Mouse (Mus musculus) CH12.LX (cell line): ENCODE data around the gene Gm48551. TPM values are rescaled to one million over a fixed set of nuclear protein-coding genes. Genes with fewer than 3 reads are reported as not detected.

ENCODE experiments used
- DNase-seq: peaks from one replicate; pipeline ENCODE4 v3.0.0-alpha.2; 2013; ENCODE audit errors: extremely low read depth
- H3K27ac ChIP-seq: 2 replicates; pipeline ENCODE4 v1.5.1; 2012; ENCODE audit warnings: low read depth, mild to moderate bottlenecking, control low read depth, moderate library complexity; ENCODE audit not compliant: insufficient read depth
- H3K27me3 ChIP-seq: replicated peaks from 2 replicates; pipeline ENCODE3; 2012; ENCODE audit warnings: inconsistent platforms
- H3K36me3 ChIP-seq, 2 experiments: replicated peaks in 1 of 2; 2 replicates each; pipeline versions ENCODE3 to v1.6.1; 2012; ENCODE audit warnings: inconsistent platforms in 1 of 2, low read length in 1 of 2, mild to moderate bottlenecking in 1 of 2, mixed read lengths in 1 of 2, moderate library complexity in 1 of 2; ENCODE audit not compliant: control insufficient read depth in 1 of 2, insufficient read depth in 1 of 2
- H3K4me1 ChIP-seq, 2 experiments: 2 replicates each; pipeline ENCODE4 v1.6.1; 2012; ENCODE audit warnings: inconsistent platforms in 1 of 2, moderate library complexity in 1 of 2; ENCODE audit not compliant: insufficient read depth in 2 of 2, control insufficient read depth in 1 of 2
- H3K4me2 ChIP-seq: 2 replicates; pipeline ENCODE4 v1.6.1; 2012; ENCODE audit warnings: low read depth, mild to moderate bottlenecking, control low read depth; ENCODE audit not compliant: poor library complexity, insufficient read depth, severe bottlenecking
- H3K4me3 ChIP-seq, 3 experiments: fragments of 150-350 bp in 1 of 3; sonication (generic) in 1 of 3; replicated peaks in 1 of 3; 2 replicates each; pipeline versions ENCODE3 to v1.5.1; 2011 to 2012; ENCODE audit warnings: low read depth in 2 of 3, low read length in 2 of 3, mild to moderate bottlenecking in 2 of 3, moderate library complexity in 2 of 3, control low read depth in 1 of 3, improper control_type of control experiment in 1 of 3, inconsistent platforms in 1 of 3, mixed read lengths in 1 of 3; ENCODE audit not compliant: poor library complexity in 1 of 3
- H3K79me2 ChIP-seq: replicated peaks from 2 replicates; pipeline ENCODE4 v1.6.1; 2012; ENCODE audit warnings: mild to moderate bottlenecking, moderate library complexity; ENCODE audit not compliant: control insufficient read depth, poor library complexity, insufficient read depth, severe bottlenecking; ENCODE audit errors: extremely low read depth
- H3K9ac ChIP-seq: 2 replicates; pipeline ENCODE4 v1.6.1; 2012; ENCODE audit warnings: low read depth, mild to moderate bottlenecking, control low read depth, moderate library complexity; ENCODE audit not compliant: insufficient read depth
- H3K9me3 ChIP-seq: replicated peaks from 2 replicates; pipeline ENCODE3; 2012; ENCODE audit warnings: low read length, inconsistent platforms, mixed read lengths
- BHLHE40 ChIP-seq: IDR thresholded peaks from 2 replicates; pipeline ENCODE4 v1.6.1; 2011; ENCODE audit warnings: mild to moderate bottlenecking, low read depth, low read length, improper control_type of control experiment
- CHD1 ChIP-seq: IDR thresholded peaks from 2 replicates; pipeline ENCODE4 v1.6.1; 2012; ENCODE audit warnings: low read depth, low read length, improper control_type of control experiment, inconsistent platforms
- E2F4 ChIP-seq: IDR thresholded peaks from 2 replicates; pipeline ENCODE4 v1.6.1; 2011; ENCODE audit warnings: low read depth, low read length, improper control_type of control experiment; ENCODE audit not compliant: insufficient replicate concordance
- ELF1 ChIP-seq: IDR thresholded peaks from 2 replicates; pipeline ENCODE4 v1.6.1; 2014; ENCODE audit warnings: low read depth, mild to moderate bottlenecking, inconsistent platforms, low read length, improper control_type of control experiment
- ETS1 ChIP-seq: conservative IDR thresholded peaks from 2 replicates; pipeline ENCODE4 v1.6.1; 2012; ENCODE audit warnings: low read depth, mild to moderate bottlenecking, inconsistent platforms, low read length, improper control_type of control experiment, moderate library complexity
- GABPA ChIP-seq: IDR thresholded peaks from 2 replicates; pipeline ENCODE4 v1.6.1; 2012; ENCODE audit warnings: low read depth, low read length, improper control_type of control experiment, inconsistent platforms; ENCODE audit not compliant: insufficient replicate concordance
- HCFC1 ChIP-seq: IDR thresholded peaks from 2 replicates; pipeline ENCODE4 v1.6.1; 2012; ENCODE audit warnings: low read depth, mild to moderate bottlenecking, inconsistent platforms, low read length, improper control_type of control experiment
- JUN ChIP-seq: IDR thresholded peaks from 2 replicates; pipeline ENCODE4 v1.6.1; 2011; ENCODE audit warnings: low read depth, mild to moderate bottlenecking, low read length, improper control_type of control experiment, moderate library complexity; ENCODE audit not compliant: insufficient read depth
- MAZ ChIP-seq: IDR thresholded peaks from 2 replicates; pipeline ENCODE4 v1.6.1; 2012; ENCODE audit warnings: low read depth, mild to moderate bottlenecking, inconsistent platforms, low read length, improper control_type of control experiment, moderate library complexity
- NELFE ChIP-seq: IDR thresholded peaks from 2 replicates; pipeline ENCODE4 v1.6.1; 2011; ENCODE audit warnings: low read depth, low read length, improper control_type of control experiment
- POLR2A ChIP-seq: IDR thresholded peaks from 2 replicates; pipeline ENCODE4 v1.6.1; 2011; ENCODE audit warnings: low read depth, mild to moderate bottlenecking, improper control_type of control experiment, low read length
- SIN3A ChIP-seq: IDR thresholded peaks from 2 replicates; pipeline ENCODE4 v1.6.1; 2012; ENCODE audit warnings: low read length, improper control_type of control experiment, inconsistent platforms
- SMC3 ChIP-seq: IDR thresholded peaks from 2 replicates; pipeline ENCODE4 v1.6.1; 2011; ENCODE audit warnings: low read depth, low read length, improper control_type of control experiment
- TBP ChIP-seq: conservative IDR thresholded peaks from 2 replicates; pipeline ENCODE4 v1.6.1; 2011; ENCODE audit warnings: low read depth, low read length, improper control_type of control experiment
- ZMIZ1 ChIP-seq: IDR thresholded peaks from 2 replicates; pipeline ENCODE4 v1.6.1; 2012; ENCODE audit warnings: low read depth, mild to moderate bottlenecking, inconsistent platforms, low read length, improper control_type of control experiment
- ZNF384 ChIP-seq: IDR thresholded peaks from 2 replicates; pipeline ENCODE4 v1.6.1; 2012; ENCODE audit warnings: low read depth, low read length, improper control_type of control experiment, inconsistent platforms
- dilution Hi-C: fragments of 300-500 bp; cut with MboI; formaldehyde crosslinking; loops from 2 replicates; pipeline ENCODE4 v1.14.3; 2020; ENCODE audit warnings: low sequenced_read_pairs; ENCODE audit not compliant: extremely low pct_unique_long_range_greater_than_20kb, extremely low pct_ligation_motif_present
- in situ Hi-C: fragments of 300-500 bp; cut with MboI; formaldehyde crosslinking; loops from 3 replicates; pipeline ENCODE4 v1.14.3; 2019; ENCODE audit warnings: low sequenced_read_pairs, low pct_ligation_motif_present, low pct_unique_long_range_greater_than_20kb, mixed read lengths
- polyA plus RNA-seq: library from polyadenylated mRNA; unstranded; fragments of >175 nt; gene quantifications from 2 replicates; pipeline ENCODE4 v1.2.1, GENCODE M21; 2012; ENCODE audit warnings: low read depth; ENCODE audit not compliant: insufficient read length
- total RNA-seq, 2 experiments: library from RNA; depleted of rRNA; stranded (reverse); fragments of 300-350 nt in 1 of 2; fragments of >200 nt in 1 of 2; gene quantifications; 2 replicates each; pipeline ENCODE4 v1.2.3; 2012 to 2014

The Gm48551 gene
- total and polyA plus RNA-seq, 3 experiments: 1.0 to 3.4 (median 1.2) TPM

DNA sequence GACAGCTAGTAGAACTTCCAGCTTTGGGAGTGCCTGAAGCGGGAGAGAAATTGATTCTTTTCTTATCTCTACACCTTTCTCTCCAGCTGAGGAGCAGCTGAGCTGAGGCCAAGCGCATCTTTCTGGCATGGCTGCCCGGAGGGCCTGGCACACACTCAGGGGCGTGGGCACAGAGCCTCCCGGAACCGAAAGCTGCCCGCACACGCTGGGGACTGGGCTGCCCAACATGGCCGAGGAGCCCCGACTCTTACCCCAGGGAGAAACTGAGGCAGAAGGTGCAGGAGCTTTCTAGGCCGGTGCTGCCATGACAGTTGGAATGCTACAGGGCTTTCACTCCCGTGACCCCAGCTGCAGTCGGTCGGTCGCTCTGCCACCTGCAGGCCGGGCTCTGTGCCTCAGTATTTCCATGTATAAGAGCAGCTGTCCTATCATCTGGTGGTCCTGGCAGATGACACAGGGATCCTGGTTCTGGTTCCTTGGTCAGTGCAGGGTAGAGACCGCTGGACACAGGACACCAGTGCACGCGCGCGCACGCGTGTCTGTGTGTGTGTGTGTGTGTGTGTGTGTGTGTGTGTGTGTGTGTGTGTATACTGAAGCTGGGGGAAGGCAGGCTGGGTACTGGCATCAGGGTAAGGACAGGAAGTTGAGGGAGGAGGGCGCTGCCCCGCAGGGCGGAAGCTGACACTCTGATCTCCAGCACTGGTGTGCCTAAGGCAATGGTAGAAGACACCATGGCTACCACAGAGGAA is 49.4 kb downstream of the Gm48551 start:
- Histone ChIP-seq H3K27me3 (peaks cover 15% of the 10 kb centered on the region), H3K36me3 (no peaks in the 10 kb centered on the region)
- TF ChIP-seq HCFC1 (no peak), ETS1 (no peak), JUN (no peak), SIN3A (0 out of 2 replicates have a peak, but pooled peaks have one; percentile 1), SMC3 (peak; percentile 8; the same call in 1 of the 2 replicates), POLR2A (no peak), NELFE (no peak), ELF1 (no peak), TBP (no peak)
- TF ChIP-seq, all 38 proteins: peak for 2
- Histone ChIP-seq H3K4me1 (peaks cover 27 to 51% of the 10 kb centered on the region in 2 experiments), H3K4me3 (no peak overlapping the region), H3K4me2 (no peak overlapping the region), H3K9ac (no peak overlapping the region), H3K79me2 (no peaks in the 10 kb centered on the region), H3K27ac (no peak overlapping the region), H3K9me3 (no peaks in the 10 kb centered on the region)
- DNase-seq: no peak
- dilution Hi-C loops: no loop called here
- in situ Hi-C loops: no loop called here

DNA sequence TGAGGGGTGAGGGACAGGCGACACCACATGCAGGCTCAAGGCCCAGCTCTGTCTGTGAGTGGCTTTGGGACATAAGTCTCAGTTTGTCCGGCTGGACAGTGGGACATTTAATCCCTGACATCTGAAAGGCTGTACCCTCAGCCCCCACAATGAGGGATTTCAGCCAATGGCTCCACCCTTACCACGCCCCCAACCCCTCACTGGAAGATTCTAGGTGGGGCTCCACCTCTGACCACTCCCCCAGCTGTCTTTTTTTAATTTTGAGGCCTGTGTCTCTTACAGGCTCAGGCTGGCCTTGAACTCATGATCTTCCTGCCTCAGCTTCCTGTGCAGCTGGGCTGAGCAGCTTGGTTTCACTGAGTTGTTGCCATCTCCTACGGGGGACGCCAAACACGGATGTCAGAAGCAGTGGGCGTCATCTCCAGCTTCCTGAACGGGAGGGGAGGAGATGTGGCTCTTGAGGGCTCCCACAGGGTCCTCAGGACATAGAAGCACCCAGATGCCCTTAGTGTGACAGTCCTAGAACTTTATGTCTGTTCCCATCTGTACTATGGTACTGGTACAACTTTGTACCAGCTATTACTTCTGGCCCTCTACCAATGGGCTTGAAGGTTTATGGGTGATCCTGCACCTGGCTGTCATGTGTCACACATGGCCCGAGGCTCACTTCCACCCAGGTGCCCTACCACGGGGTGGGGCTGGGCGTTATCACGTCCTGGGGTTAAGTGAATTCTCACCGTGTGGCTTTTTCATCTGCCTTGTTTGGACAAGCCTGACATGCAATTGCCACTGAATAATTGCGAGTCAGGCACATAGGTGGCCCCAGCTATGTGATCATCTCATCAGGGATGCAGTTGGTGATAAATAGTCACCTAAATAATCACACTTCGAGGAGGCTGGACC is 50.3 kb downstream of the Gm48551 start:
- Histone ChIP-seq H3K4me3 (no peak overlapping the region), H3K4me2 (no peak overlapping the region), H3K9me3 (no peaks in the 10 kb centered on the region), H3K27ac (no peak overlapping the region), H3K9ac (no peak overlapping the region), H3K36me3 (no peaks in the 10 kb centered on the region), H3K27me3 (peaks cover 15% of the 10 kb centered on the region), H3K79me2 (no peaks in the 10 kb centered on the region), H3K4me1 (peaks cover 21 to 42% of the 10 kb centered on the region in 2 experiments)
- in situ Hi-C loops: no loop called here
- TF ChIP-seq TBP (no peak), BHLHE40 (no peak), HCFC1 (no peak), ZMIZ1 (no peak)
- DNase-seq: no peak
- dilution Hi-C loops: no loop called here

DNA sequence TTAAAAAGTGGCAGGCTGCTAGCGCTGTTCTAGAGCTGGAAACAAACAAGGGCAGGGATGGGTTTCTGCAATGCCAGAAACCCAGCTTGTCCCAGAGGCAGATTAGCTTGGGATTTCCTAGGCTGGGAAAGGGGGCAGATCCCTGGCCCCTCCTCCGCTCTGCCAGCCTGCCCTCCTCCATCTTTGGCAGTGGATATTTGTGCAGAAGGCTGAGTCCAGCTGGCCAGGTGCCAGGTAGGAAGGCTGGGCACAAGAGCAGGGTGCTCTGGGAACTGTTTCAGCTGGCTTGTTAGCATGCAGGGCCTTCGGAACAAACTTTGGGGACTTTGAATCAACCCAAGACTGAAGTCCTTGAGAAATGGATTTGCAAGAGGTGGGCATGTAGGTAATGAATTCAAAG is 51.2 kb downstream of the Gm48551 start:
- H3K27ac ChIP-seq: no peak overlapping the region
- peaks cover 15% of the 10 kb centered on the region for H3K27me3 ChIP-seq
- no peak overlapping the region for H3K4me2 ChIP-seq
- TF ChIP-seq SIN3A: no peak
- no peak for TF ChIP-seq ETS1
- TF ChIP-seq GABPA: no peak
- no peak for TF ChIP-seq MAZ
- TF ChIP-seq NELFE: no peak
- TF ChIP-seq ZNF384: no peak
- no peak for TF ChIP-seq CHD1
- no peak for TF ChIP-seq HCFC1
- TF ChIP-seq E2F4: no peak
- no peak overlapping the region for H3K9ac ChIP-seq
- in situ Hi-C loops: no loop called here
- dilution Hi-C loops: no loop called here
- H3K36me3 ChIP-seq: no peaks in the 10 kb centered on the region
- no peak overlapping the region for H3K4me3 ChIP-seq
- H3K79me2 ChIP-seq: no peaks in the 10 kb centered on the region
- DNase-seq: no peak
- no peaks in the 10 kb centered on the region for H3K9me3 ChIP-seq
- peaks cover 21 to 40% of the 10 kb centered on the region in 2 experiments for H3K4me1 ChIP-seq
